Mouse (Mus musculus) embryonic facial prominence, embryonic 15.5 days (tissue): Measurements from ENCODE around the gene Denr. TPM values are rescaled to one million over a fixed set of nuclear protein-coding genes. Genes with fewer than 3 reads are reported as not detected.

Experiments used
- ATAC-seq: fragments of 200-750 bp; cut with Nextera tagmentation; 2 replicates; pipeline ENCODE4 v1.8.0; 2017; ENCODE audit warnings: low read depth, moderate TSS enrichment; ENCODE audit not compliant: insufficient number of reproducible peaks, low FRiP score, low TSS enrichment
- H3K27ac ChIP-seq: fragments of 300-500 bp; sonication (generic); replicated peaks from 2 replicates; pipeline ENCODE4 v1.5.1; 2015; ENCODE audit warnings: mild to moderate bottlenecking, inconsistent platforms
- H3K27me3 ChIP-seq: fragments of 300-500 bp; sonication (generic); 2 replicates; pipeline ENCODE4 v1.6.1; 2015; ENCODE audit warnings: inconsistent platforms
- H3K36me3 ChIP-seq: fragments of 300-500 bp; sonication (generic); 2 replicates; pipeline ENCODE4 v1.6.1; 2015; ENCODE audit warnings: mild to moderate bottlenecking, inconsistent platforms
- H3K4me1 ChIP-seq: fragments of 300-500 bp; sonication (generic); 2 replicates; pipeline ENCODE4 v1.6.1; 2015; ENCODE audit warnings: inconsistent platforms
- H3K4me2 ChIP-seq: fragments of 300-500 bp; sonication (generic); replicated peaks from 2 replicates; pipeline ENCODE4 v1.6.1; 2015; ENCODE audit warnings: mild to moderate bottlenecking, inconsistent platforms
- H3K4me3 ChIP-seq: fragments of 300-500 bp; sonication (generic); replicated peaks from 2 replicates; pipeline ENCODE4 v1.5.1; 2015; ENCODE audit warnings: mild to moderate bottlenecking, inconsistent platforms
- H3K9ac ChIP-seq: fragments of 300-500 bp; sonication (generic); 2 replicates; pipeline ENCODE4 v1.6.1; 2015; ENCODE audit warnings: inconsistent platforms
- H3K9me3 ChIP-seq: fragments of 300-500 bp; sonication (generic); replicated peaks from 2 replicates; pipeline ENCODE4 v1.6.1; 2016; ENCODE audit warnings: inconsistent platforms
- WGBS: fragments of 180-500 bp; shearing (Covaris S2); methylation state at CpG from one replicate; pipeline ENCODE4 v1.1.7; 2015; 5-methylcytosine and 5-hydroxymethylcytosine counted together
- polyA plus RNA-seq: library from polyadenylated mRNA; unstranded; fragments of >200 nt; fragmentation: Nextera tagmentation; extraction: Ambion mirVana; gene quantifications from 2 replicates; pipeline ENCODE4 v1.2.1, GENCODE M21; 2015

The Denr gene
- polyA plus RNA-seq, 1 experiment from 2014 or later: 128 TPM

- Histone ChIP-seq H3K9ac (no peak overlapping the region), H3K4me1 (peaks cover 15% of the 10 kb centered on the region), H3K27ac (no peak overlapping the region), H3K4me2 (no peak overlapping the region), H3K4me3 (no peak overlapping the region), H3K9me3 (no peaks in the 10 kb centered on the region), H3K36me3 (no peaks in the 10 kb centered on the region), H3K27me3 (no peaks in the 10 kb centered on the region)
- ATAC-seq: no peak
- 72% methylated on average over 7 of the region's 7 CpGs for WGBS
These were observed 23.1 kb upstream of the Denr start for GRCm38 (mm10) chr5:123883891-123884290.

- WGBS: 73% methylated on average over 10 of the region's 10 CpGs
- no peaks in the 10 kb centered on the region for H3K9me3 ChIP-seq
- H3K4me2 ChIP-seq: no peak overlapping the region
- no peak overlapping the region for H3K9ac ChIP-seq
- H3K27ac ChIP-seq: no peak overlapping the region
- no peaks in the 10 kb centered on the region for H3K36me3 ChIP-seq
- H3K27me3 ChIP-seq: no peaks in the 10 kb centered on the region
- H3K4me3 ChIP-seq: no peak overlapping the region
- H3K4me1 ChIP-seq: peaks cover 11% of the 10 kb centered on the region
- ATAC-seq: no peak
These were observed 22.6 kb upstream of the Denr start for GRCm38 (mm10) chr5:123884332-123884731.

- H3K36me3 ChIP-seq: no peaks in the 10 kb centered on the region
- ATAC-seq: no peak
- H3K4me2 ChIP-seq: no peak overlapping the region
- no peaks in the 10 kb centered on the region for H3K9me3 ChIP-seq
- H3K27ac ChIP-seq: no peak overlapping the region
- 62% methylated on average over 3 of the region's 3 CpGs for WGBS
- H3K27me3 ChIP-seq: no peaks in the 10 kb centered on the region
- H3K4me1 ChIP-seq: no peaks in the 10 kb centered on the region
- no peak overlapping the region for H3K9ac ChIP-seq
- no peak overlapping the region for H3K4me3 ChIP-seq
These were observed 20.6 kb upstream of the Denr start for GRCm38 (mm10) chr5:123886365-123886764.

GRCm38 (mm10) chr5:123890312-123890711 is 16.7 kb upstream of the Denr start:
- Histone ChIP-seq H3K27me3 (no peaks in the 10 kb centered on the region), H3K36me3 (no peaks in the 10 kb centered on the region), H3K27ac (no peak overlapping the region), H3K9me3 (no peaks in the 10 kb centered on the region), H3K4me3 (no peak overlapping the region), H3K4me1 (no peaks in the 10 kb centered on the region), H3K9ac (no peak overlapping the region), H3K4me2 (no peak overlapping the region)
- WGBS: 66% methylated on average over 2 of the region's 2 CpGs
- no peak for ATAC-seq

- Histone ChIP-seq H3K9ac (no peak overlapping the region), H3K27ac (no peak overlapping the region), H3K27me3 (no peaks in the 10 kb centered on the region), H3K9me3 (no peaks in the 10 kb centered on the region), H3K4me3 (no peak overlapping the region), H3K4me2 (no peak overlapping the region), H3K4me1 (no peaks in the 10 kb centered on the region), H3K36me3 (no peaks in the 10 kb centered on the region)
- ATAC-seq: no peak
- 79% methylated on average over 5 of the region's 5 CpGs for WGBS
These were observed 16.0 kb upstream of the Denr start for GRCm38 (mm10) chr5:123890987-123891386.

GRCm38 (mm10) chr5:123891669-123892068 is 15.3 kb upstream of the Denr start:
- Histone ChIP-seq H3K4me2 (no peak overlapping the region), H3K9me3 (no peaks in the 10 kb centered on the region), H3K36me3 (no peaks in the 10 kb centered on the region), H3K4me1 (no peaks in the 10 kb centered on the region), H3K9ac (no peak overlapping the region), H3K27ac (no peak overlapping the region), H3K4me3 (no peak overlapping the region), H3K27me3 (no peaks in the 10 kb centered on the region)
- ATAC-seq: no peak
- 46% methylated on average over 6 of the region's 6 CpGs for WGBS

GRCm38 (mm10) chr5:123893520-123893919 is 13.5 kb upstream of the Denr start:
- H3K9ac ChIP-seq: no peak overlapping the region
- H3K4me1 ChIP-seq: no peaks in the 10 kb centered on the region
- 83% methylated on average over 5 of the region's 5 CpGs for WGBS
- no peak overlapping the region for H3K4me3 ChIP-seq
- H3K27me3 ChIP-seq: no peaks in the 10 kb centered on the region
- H3K4me2 ChIP-seq: no peak overlapping the region
- H3K9me3 ChIP-seq: no peaks in the 10 kb centered on the region
- H3K36me3 ChIP-seq: no peaks in the 10 kb centered on the region
- H3K27ac ChIP-seq: no peak overlapping the region
- ATAC-seq: no peak

GRCm38 (mm10) chr5:123896395-123896794 is 10.6 kb upstream of the Denr start:
- Histone ChIP-seq H3K9me3 (no peaks in the 10 kb centered on the region), H3K27me3 (no peaks in the 10 kb centered on the region), H3K4me3 (no peak overlapping the region), H3K4me1 (no peaks in the 10 kb centered on the region), H3K27ac (0 out of 2 replicates have a peak overlapping the region, but pooled peaks have one; percentile 36), H3K4me2 (no peak overlapping the region), H3K36me3 (no peaks in the 10 kb centered on the region), H3K9ac (no peak overlapping the region)
- whole genome bisulfite sequencing: 61% methylated on average over 11 of the region's 11 CpGs
- ATAC-seq: no peak

GRCm38 (mm10) chr5:123897352-123897751 is 9.6 kb upstream of the Denr start:
- Histone ChIP-seq H3K27ac (0 out of 2 replicates have a peak overlapping the region, but pooled peaks have one; percentile 23), H3K9me3 (no peaks in the 10 kb centered on the region), H3K27me3 (no peaks in the 10 kb centered on the region), H3K36me3 (no peaks in the 10 kb centered on the region), H3K4me2 (no peak overlapping the region), H3K4me1 (no peaks in the 10 kb centered on the region), H3K9ac (no peak overlapping the region), H3K4me3 (no peak overlapping the region)
- WGBS: 78% methylated on average over 13 of the region's 13 CpGs
- ATAC-seq: no peak

GRCm38 (mm10) chr5:123904059-123904672 is 2.8 kb upstream of the Denr start:
- H3K4me2 ChIP-seq: no peak overlapping the region
- peaks cover 21% of the 10 kb centered on the region for H3K4me1 ChIP-seq
- no peak overlapping the region for H3K27ac ChIP-seq
- no peak overlapping the region for H3K9ac ChIP-seq
- ATAC-seq: no peak
- 67% methylated on average over 11 of the region's 11 CpGs for WGBS
- H3K9me3 ChIP-seq: no peaks in the 10 kb centered on the region
- no peaks in the 10 kb centered on the region for H3K27me3 ChIP-seq
- no peak overlapping the region for H3K4me3 ChIP-seq
- H3K36me3 ChIP-seq: peaks cover 10% of the 10 kb centered on the region; the same call in 1 of the 2 replicates

- H3K4me2 ChIP-seq: peak overlapping the region; percentile 45
- no peaks in the 10 kb centered on the region for H3K9me3 ChIP-seq
- H3K9ac ChIP-seq: peak overlapping the region; percentile 97; the same call in 1 of the 2 replicates
- peak overlapping the region; percentile 92 for H3K4me3 ChIP-seq
- H3K36me3 ChIP-seq: peaks cover 29% of the 10 kb centered on the region
- H3K4me1 ChIP-seq: peaks cover 21% of the 10 kb centered on the region
- no peaks in the 10 kb centered on the region for H3K27me3 ChIP-seq
- no peak for ATAC-seq
- no peak overlapping the region for H3K27ac ChIP-seq
- WGBS: 69% methylated on average over 17 of the region's 17 CpGs
These were observed 614 bp upstream of the Denr start for GRCm38 (mm10) chr5:123906146-123906975.
